Mouse (Mus musculus) erythroblast, embryonic 14.5 days (primary cell): ENCODE results near the gene Btbd35f13. TPM values are rescaled to one million over a fixed set of nuclear protein-coding genes. Genes with fewer than 3 reads are reported as not detected.
"Not testable (repeated sequence)": the region's sequence is repeated elsewhere in the genome, so short reads cannot be mapped to it uniquely, and the experiment has no call there.

ENCODE experiments used
- H3K27me3 ChIP-seq: 2 replicates; pipeline ENCODE4 v1.6.1; 2012; ENCODE audit warnings: inconsistent platforms; ENCODE audit not compliant: control insufficient read depth
- H3K36me3 ChIP-seq: 2 replicates; pipeline ENCODE4 v1.6.1; 2012; ENCODE audit warnings: mild to moderate bottlenecking, inconsistent platforms; ENCODE audit not compliant: control insufficient read depth
- H3K4me1 ChIP-seq: 2 replicates; pipeline ENCODE4 v1.6.1; 2012; ENCODE audit warnings: inconsistent platforms; ENCODE audit not compliant: control insufficient read depth
- H3K4me3 ChIP-seq: replicated peaks from 2 replicates; pipeline ENCODE3; 2012; ENCODE audit warnings: moderate library complexity, mild to moderate bottlenecking, inconsistent platforms
- H3K9me3 ChIP-seq: 2 replicates; pipeline ENCODE4 v1.6.1; 2012; ENCODE audit warnings: low read length, inconsistent platforms, mixed read lengths; ENCODE audit not compliant: control insufficient read depth
- polyA plus RNA-seq: library from polyadenylated mRNA; stranded (reverse); fragments of >175 nt; gene quantifications from 2 replicates; pipeline ENCODE4 v1.2.3, GENCODE M21; 2012

Btbd35f13 gene
- polyA plus RNA-seq = not detected in 2 replicates

DNA sequence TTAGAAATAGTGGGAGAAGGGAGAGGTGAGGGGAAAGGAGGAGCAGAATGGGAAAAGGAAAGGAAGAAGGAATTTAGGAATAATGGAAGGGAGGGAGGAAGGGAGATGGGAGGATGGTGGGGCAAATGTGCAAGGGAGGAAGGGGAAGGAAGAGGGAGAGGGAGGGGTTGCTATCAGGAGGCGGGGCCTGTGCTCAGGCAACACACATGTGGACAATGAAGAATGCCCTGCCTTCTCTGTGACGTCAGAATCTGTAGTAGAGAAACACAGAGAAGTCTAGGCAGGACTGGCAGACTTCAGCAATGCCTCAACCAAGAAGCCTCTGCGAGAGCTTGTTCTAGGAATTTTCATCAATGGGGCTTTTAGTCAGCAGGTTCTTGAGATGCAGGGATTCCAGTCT, at the start of gene Btbd35f13:
Gene Btbd35f13, plus strand, starts transcription at position 301 of the 400 bp plus-strand sequence.
- H3K4me1 ChIP-seq, H3K36me3 ChIP-seq, H3K9me3 ChIP-seq, H3K27me3 ChIP-seq, H3K4me3 ChIP-seq: not testable (repeated sequence)

DNA sequence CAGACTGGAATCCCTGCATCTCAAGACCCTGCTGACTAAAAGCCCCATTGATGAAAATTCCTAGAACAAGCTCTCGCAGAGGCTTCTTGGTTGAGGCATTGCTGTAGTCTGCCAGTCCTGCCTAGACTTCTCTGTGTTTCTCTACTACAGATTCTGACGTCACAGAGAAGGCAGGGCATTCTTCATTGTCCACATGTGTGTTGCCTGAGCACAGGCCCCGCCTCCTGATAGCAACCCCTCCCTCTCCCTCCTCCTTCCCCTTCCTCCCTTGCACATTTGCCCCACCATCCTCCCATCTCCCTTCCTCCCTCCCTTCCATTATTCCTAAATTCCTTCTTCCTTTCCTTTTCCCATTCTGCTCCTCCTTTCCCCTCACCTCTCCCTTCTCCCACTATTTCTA, 45.3 kb downstream of the Btbd35f13 start, which contains the start of gene Btbd35f14:
Gene Btbd35f14, minus strand, starts transcription at position 101 of the 400 bp plus-strand sequence.
- not testable (repeated sequence) for H3K4me3 ChIP-seq, H3K4me1 ChIP-seq, H3K9me3 ChIP-seq, H3K27me3 ChIP-seq, H3K36me3 ChIP-seq

Other genes starting within 250 kb of the Btbd35f13 start
- not detected in 2 replicates for gene Btbd35f15, start 79.9 kb upstream of the Btbd35f13 start, polyA plus RNA-seq
- not detected in 2 replicates for gene Btbd35f14, start 45.2 kb downstream of the Btbd35f13 start, polyA plus RNA-seq